Mouse (Mus musculus): ENCODE results near the gene Phf2. TPM values are rescaled to one million over a fixed set of nuclear protein-coding genes. Genes with fewer than 3 reads are reported as not detected.

Gene Phf2
- polyA plus RNA-seq, 1 experiment from 2014 or later = 2.2 TPM

DNA sequence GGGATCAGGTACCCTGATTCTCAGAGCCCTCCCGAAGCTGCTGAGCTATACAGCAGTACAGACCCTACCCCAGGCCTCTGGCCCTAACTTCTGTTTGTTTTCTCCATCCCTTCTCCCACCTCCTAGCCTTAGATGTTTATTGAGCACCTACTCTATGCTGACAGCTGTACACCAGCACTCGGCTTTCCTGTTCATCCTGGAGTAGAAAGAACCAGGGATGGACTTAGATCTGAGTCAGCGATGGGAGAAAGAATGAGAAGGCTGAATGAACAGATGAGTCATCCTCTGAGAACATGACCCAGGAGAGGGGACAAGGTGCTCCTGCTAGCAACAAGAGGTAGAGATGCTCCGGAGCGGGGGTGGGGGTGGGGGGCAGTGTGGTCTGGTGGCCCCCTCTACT, 1.8 kb upstream of the Phf2 start:
- H3K27ac ChIP-seq = no peak overlapping the region
- no peak for ATAC-seq (ENCODE audit: low read depth)
- H3K9ac ChIP-seq = no peak overlapping the region
- H3K36me3 ChIP-seq = no peaks in the 10 kb centered on the region
- no peak overlapping the region for H3K4me3 ChIP-seq (replicated peaks)
- H3K27me3 ChIP-seq = no peaks in the 10 kb centered on the region
- 76% methylated on average over 5 of the region's 5 CpGs for WGBS (ENCODE audit: insufficient replicate concordance)
- no peak for DNase-seq
- no peak overlapping the region for H3K4me2 ChIP-seq
- H3K4me1 ChIP-seq (replicated peaks) = peaks cover 50% of the 10 kb centered on the region
- H3K9me3 ChIP-seq (replicated peaks) = no peaks in the 10 kb centered on the region

DNA sequence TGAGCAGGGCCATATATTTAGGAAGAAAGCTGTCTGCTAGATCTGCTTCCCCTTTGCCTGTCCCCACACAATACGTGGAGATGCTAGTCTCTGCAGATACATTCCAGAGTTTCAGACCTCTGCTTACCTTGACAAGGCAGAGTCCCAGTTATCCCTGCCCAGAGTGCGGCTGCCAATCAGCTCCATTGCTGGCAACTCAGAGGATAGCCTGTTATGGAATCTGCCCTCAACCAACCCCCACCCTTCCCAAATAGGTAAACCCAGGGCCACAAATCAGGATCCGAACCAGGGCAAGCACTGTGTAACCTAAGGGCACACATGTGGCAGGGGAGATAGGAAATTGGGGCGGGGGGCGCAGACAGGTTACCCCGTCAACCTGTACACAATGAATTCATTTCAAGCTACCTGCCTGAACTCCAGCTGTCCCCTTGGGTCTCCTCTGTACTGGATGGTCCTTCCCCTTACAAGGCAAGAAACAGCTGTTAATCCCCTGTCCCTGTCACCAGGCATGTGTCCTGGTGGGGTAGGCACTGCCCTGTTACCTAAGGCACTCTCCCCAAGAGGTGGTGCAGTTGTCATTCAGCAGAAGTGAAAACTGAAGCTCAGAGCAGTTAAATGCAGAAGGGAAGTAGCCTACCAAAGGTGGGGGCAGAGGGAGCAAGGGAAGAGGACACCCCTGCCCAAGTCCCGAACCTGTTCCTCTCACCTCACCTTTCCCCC, 1.1 kb upstream of the Phf2 start:
- H3K9ac ChIP-seq = peak overlapping the region; percentile 97
- H3K4me1 ChIP-seq (replicated peaks) = peaks cover 56% of the 10 kb centered on the region
- H3K9me3 ChIP-seq (replicated peaks) = no peaks in the 10 kb centered on the region
- H3K4me3 ChIP-seq (replicated peaks) = peak overlapping the region; percentile 91
- WGBS (ENCODE audit: insufficient replicate concordance) = 63% methylated on average over 7 of the region's 7 CpGs
- 0 out of 2 replicates have a peak, but pooled peaks have one; percentile 3 for ATAC-seq (ENCODE audit: low read depth)
- H3K27ac ChIP-seq = peak overlapping the region; percentile 70; the same call in 1 of the 2 replicates
- no peak for DNase-seq
- no peaks in the 10 kb centered on the region for H3K27me3 ChIP-seq
- H3K4me2 ChIP-seq = peak overlapping the region; percentile 93
- H3K36me3 ChIP-seq = no peaks in the 10 kb centered on the region

GRCm38 (mm10) chr13:48869950-48870770, 759 bp downstream of the Phf2 start:
- ATAC-seq (ENCODE audit: low read depth) (peak; percentile 30), DNase-seq (peak; percentile 28)
- Histone ChIP-seq H3K4me2 (peak overlapping the region; percentile 93), H3K27me3 (no peaks in the 10 kb centered on the region), H3K9ac (peak overlapping the region; percentile 97), H3K27ac (peak overlapping the region; percentile 81), H3K36me3 (no peaks in the 10 kb centered on the region), H3K4me3 (replicated peaks) (peak overlapping the region; percentile 91), H3K4me1 (replicated peaks) (peaks cover 71% of the 10 kb centered on the region), H3K9me3 (replicated peaks) (no peaks in the 10 kb centered on the region)
- 2% methylated on average over 90 of the region's 102 CpGs for WGBS (ENCODE audit: insufficient replicate concordance)

- peaks cover 75% of the 10 kb centered on the region for H3K4me1 ChIP-seq (replicated peaks)
- H3K4me3 ChIP-seq (replicated peaks) = peak overlapping the region; percentile 91
- peak; percentile 13 for DNase-seq
- peak; percentile 20 for ATAC-seq (ENCODE audit: low read depth)
- H3K9ac ChIP-seq = peak overlapping the region; percentile 97
- H3K36me3 ChIP-seq = no peaks in the 10 kb centered on the region
- H3K27ac ChIP-seq = peak overlapping the region; percentile 81
- WGBS (ENCODE audit: insufficient replicate concordance) = 16% methylated on average over 5 of the region's 5 CpGs
- H3K4me2 ChIP-seq = peak overlapping the region; percentile 93
- H3K9me3 ChIP-seq (replicated peaks) = no peaks in the 10 kb centered on the region
- H3K27me3 ChIP-seq = no peaks in the 10 kb centered on the region
Measured at GRCm38 (mm10) chr13:48869600-48869949, 1.3 kb downstream of the Phf2 start.

GRCm38 (mm10) chr13:48869088-48869487, 1.8 kb downstream of the Phf2 start:
- Histone ChIP-seq H3K27me3 (no peaks in the 10 kb centered on the region), H3K27ac (peak overlapping the region; percentile 81), H3K36me3 (no peaks in the 10 kb centered on the region), H3K4me3 (replicated peaks) (peak overlapping the region; percentile 91), H3K4me2 (peak overlapping the region; percentile 93), H3K4me1 (replicated peaks) (peaks cover 80% of the 10 kb centered on the region), H3K9ac (peak overlapping the region; percentile 97), H3K9me3 (replicated peaks) (no peaks in the 10 kb centered on the region)
- no peak for DNase-seq
- no peak for ATAC-seq (ENCODE audit: low read depth)
- WGBS (ENCODE audit: insufficient replicate concordance) = 17% methylated on average over 5 of the region's 5 CpGs

DNA sequence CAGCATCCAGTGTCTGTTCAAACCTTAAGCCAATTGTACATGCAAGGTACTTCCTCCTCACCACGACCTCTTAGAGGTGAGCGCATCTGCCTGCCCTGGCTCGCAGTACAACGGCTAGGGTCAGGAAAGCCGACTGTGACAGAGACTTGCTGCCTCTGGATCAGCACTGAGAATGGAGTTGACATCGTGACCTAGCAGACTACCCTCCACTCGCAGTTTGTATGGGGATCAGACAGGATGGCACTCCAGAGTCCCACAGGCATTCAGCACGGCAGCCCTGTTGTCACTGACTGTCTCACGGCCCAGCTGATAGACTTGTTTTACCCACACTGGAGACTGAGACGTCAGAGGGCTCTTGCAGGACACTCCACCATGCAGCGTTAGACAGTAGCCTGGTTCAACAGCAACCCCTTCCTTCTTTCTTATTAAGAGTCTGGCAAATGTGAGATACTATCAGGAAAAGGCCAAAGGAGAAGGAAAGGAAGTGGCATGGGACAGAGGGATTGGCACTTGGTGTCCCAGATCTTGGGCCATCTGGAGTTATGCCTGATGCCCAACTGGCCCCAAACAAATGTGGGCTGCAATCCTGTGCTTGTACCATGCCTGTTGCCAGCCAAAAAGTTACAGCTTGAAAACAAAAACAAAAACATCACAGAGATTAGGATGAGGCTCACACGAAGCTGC, 6.1 kb downstream of the Phf2 start:
- 62% methylated on average over 12 of the region's 12 CpGs for WGBS (ENCODE audit: insufficient replicate concordance)
- H3K27me3 ChIP-seq = no peaks in the 10 kb centered on the region
- H3K36me3 ChIP-seq = no peaks in the 10 kb centered on the region
- H3K9me3 ChIP-seq (replicated peaks) = no peaks in the 10 kb centered on the region
- H3K9ac ChIP-seq = 0 out of 2 replicates have a peak overlapping the region, but pooled peaks have one; percentile 3
- H3K27ac ChIP-seq = no peak overlapping the region
- H3K4me2 ChIP-seq = no peak overlapping the region
- no peak overlapping the region for H3K4me3 ChIP-seq (replicated peaks)
- no peak for DNase-seq
- ATAC-seq (ENCODE audit: low read depth) = no peak
- peaks cover 73% of the 10 kb centered on the region for H3K4me1 ChIP-seq (replicated peaks)

DNA sequence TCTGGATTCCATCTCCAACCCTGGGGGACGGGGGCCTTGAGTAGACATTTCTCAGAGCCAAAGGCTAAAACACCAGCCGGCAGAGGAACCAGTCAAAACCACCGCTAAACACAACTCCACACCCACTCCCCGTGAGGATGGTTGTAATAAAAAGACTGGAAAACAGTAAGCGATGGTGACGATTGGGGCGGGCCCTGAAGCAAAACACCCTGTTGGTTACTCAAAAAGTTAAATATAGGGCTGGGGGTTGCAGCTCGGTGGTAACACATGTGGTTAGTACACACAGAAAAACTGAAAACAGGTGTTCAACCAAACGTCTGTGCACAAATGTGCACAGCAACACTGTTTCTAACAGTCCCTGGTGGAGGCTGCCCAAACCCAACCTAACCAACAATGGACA, 7.4 kb downstream of the Phf2 start:
- ATAC-seq (ENCODE audit: low read depth) = no peak
- Histone ChIP-seq H3K27ac (no peak overlapping the region), H3K9ac (no peak overlapping the region), H3K4me3 (replicated peaks) (no peak overlapping the region), H3K27me3 (no peaks in the 10 kb centered on the region), H3K36me3 (no peaks in the 10 kb centered on the region), H3K4me2 (no peak overlapping the region), H3K4me1 (replicated peaks) (peaks cover 68% of the 10 kb centered on the region), H3K9me3 (replicated peaks) (no peaks in the 10 kb centered on the region)
- WGBS (ENCODE audit: insufficient replicate concordance) = 61% methylated on average over 9 of the region's 9 CpGs
- no peak for DNase-seq

DNA sequence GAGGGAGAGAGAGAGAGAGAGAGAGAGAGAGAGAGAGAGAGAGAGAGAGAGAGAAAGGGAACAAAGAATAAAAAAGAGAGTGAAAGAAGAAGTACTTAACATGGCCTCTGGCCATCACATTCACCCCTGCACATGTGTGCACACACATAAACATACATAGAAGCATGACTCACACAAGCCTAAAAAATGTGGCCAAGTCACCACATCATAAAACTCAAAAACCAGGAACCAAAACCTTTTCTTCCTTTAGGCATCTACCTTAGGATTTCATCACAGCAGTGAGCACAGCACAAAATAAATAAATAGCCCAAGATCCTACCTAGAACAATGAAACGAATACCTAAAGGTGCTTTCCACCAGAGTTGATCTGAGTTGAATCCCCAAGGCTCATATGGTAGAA, 9.0 kb downstream of the Phf2 start:
- no peaks in the 10 kb centered on the region for H3K27me3 ChIP-seq
- no peak overlapping the region for H3K27ac ChIP-seq
- 81% methylated on average over 1 of the region's 1 CpGs for WGBS (ENCODE audit: insufficient replicate concordance)
- no peak overlapping the region for H3K4me2 ChIP-seq
- no peaks in the 10 kb centered on the region for H3K9me3 ChIP-seq (replicated peaks)
- no peak for DNase-seq
- no peak overlapping the region for H3K4me3 ChIP-seq (replicated peaks)
- no peak for ATAC-seq (ENCODE audit: low read depth)
- no peaks in the 10 kb centered on the region for H3K36me3 ChIP-seq
- no peak overlapping the region for H3K9ac ChIP-seq
- peaks cover 67% of the 10 kb centered on the region for H3K4me1 ChIP-seq (replicated peaks)

DNA sequence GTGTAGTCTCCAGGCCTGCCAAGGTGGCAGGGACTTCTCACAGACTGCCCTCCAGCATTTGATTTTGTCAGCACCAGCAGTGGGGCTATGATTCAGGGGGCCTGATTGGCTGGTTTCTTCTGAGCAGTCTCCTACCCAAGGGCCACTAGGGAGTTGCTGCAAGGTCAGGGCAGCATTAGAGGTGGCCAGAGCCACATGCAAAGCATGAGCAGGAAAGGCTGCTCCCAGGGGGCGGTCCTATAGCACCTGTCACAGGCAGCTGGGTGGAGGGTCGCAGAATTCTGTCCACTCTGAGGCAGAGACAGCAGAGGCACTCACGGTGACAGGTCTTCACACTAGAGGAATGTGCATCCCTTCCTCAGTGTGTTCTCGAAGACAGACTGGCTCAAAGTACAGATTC, 12.1 kb downstream of the Phf2 start:
- 60% methylated on average over 4 of the region's 4 CpGs for WGBS (ENCODE audit: insufficient replicate concordance)
- H3K27me3 ChIP-seq = no peaks in the 10 kb centered on the region
- no peaks in the 10 kb centered on the region for H3K36me3 ChIP-seq
- no peak overlapping the region for H3K4me3 ChIP-seq (replicated peaks)
- no peak overlapping the region for H3K27ac ChIP-seq
- peaks cover 67% of the 10 kb centered on the region for H3K4me1 ChIP-seq (replicated peaks)
- no peak overlapping the region for H3K9ac ChIP-seq
- ATAC-seq (ENCODE audit: low read depth) (no peak), DNase-seq (no peak)
- H3K9me3 ChIP-seq (replicated peaks) = no peaks in the 10 kb centered on the region
- H3K4me2 ChIP-seq = no peak overlapping the region

- Histone ChIP-seq H3K9ac (no peak overlapping the region), H3K36me3 (no peaks in the 10 kb centered on the region), H3K27me3 (no peaks in the 10 kb centered on the region), H3K4me1 (replicated peaks) (peaks cover 67% of the 10 kb centered on the region), H3K4me3 (replicated peaks) (no peak overlapping the region), H3K27ac (no peak overlapping the region), H3K4me2 (no peak overlapping the region), H3K9me3 (replicated peaks) (no peaks in the 10 kb centered on the region)
- no peak for DNase-seq
- WGBS (ENCODE audit: insufficient replicate concordance) = 60% methylated on average over 6 of the region's 6 CpGs
- no peak for ATAC-seq (ENCODE audit: low read depth)
Measured at GRCm38 (mm10) chr13:48858054-48858453, 12.9 kb downstream of the Phf2 start.

GRCm38 (mm10) chr13:48857246-48857932, 13.5 kb downstream of the Phf2 start:
- no peak for DNase-seq
- no peak for ATAC-seq (ENCODE audit: low read depth)
- Histone ChIP-seq H3K4me1 (replicated peaks) (peaks cover 67% of the 10 kb centered on the region), H3K4me2 (no peak overlapping the region), H3K9ac (no peak overlapping the region), H3K4me3 (replicated peaks) (no peak overlapping the region), H3K9me3 (replicated peaks) (no peaks in the 10 kb centered on the region), H3K27me3 (no peaks in the 10 kb centered on the region), H3K36me3 (no peaks in the 10 kb centered on the region), H3K27ac (no peak overlapping the region)
- 66% methylated on average over 7 of the region's 7 CpGs for WGBS (ENCODE audit: insufficient replicate concordance)
